Mouse (Mus musculus) embryonic facial prominence, embryonic 12.5 days (tissue): ENCODE data around the gene Jarid2. TPM values are rescaled to one million over a fixed set of nuclear protein-coding genes. Genes with fewer than 3 reads are reported as not detected.

Experiments
- ATAC-seq: fragments of 200-750 bp; cut with Nextera tagmentation; 2 replicates; pipeline ENCODE4 v1.8.0; 2017; ENCODE audit not compliant: insufficient number of reproducible peaks, insufficient read depth, low FRiP score, low TSS enrichment
- H3K27ac ChIP-seq: fragments of 300-500 bp; sonication (generic); 2 replicates; pipeline ENCODE4 v1.5.1; 2016; ENCODE audit warnings: mild to moderate bottlenecking
- H3K27me3 ChIP-seq: fragments of 300-500 bp; sonication (generic); 2 replicates; pipeline ENCODE4 v1.6.1; 2016; ENCODE audit warnings: mild to moderate bottlenecking, moderate library complexity
- H3K36me3 ChIP-seq: fragments of 300-500 bp; sonication (generic); 2 replicates; pipeline ENCODE4 v1.6.1; 2016; ENCODE audit warnings: mild to moderate bottlenecking
- H3K4me1 ChIP-seq: fragments of 300-500 bp; sonication (generic); 2 replicates; pipeline ENCODE4 v1.6.1; 2016
- H3K4me2 ChIP-seq: fragments of 300-500 bp; sonication (generic); replicated peaks from 2 replicates; pipeline ENCODE4 v1.6.1; 2016; ENCODE audit warnings: mild to moderate bottlenecking, moderate library complexity
- H3K4me3 ChIP-seq: fragments of 300-500 bp; sonication (generic); 2 replicates; pipeline ENCODE4 v1.5.1; 2016; ENCODE audit warnings: mild to moderate bottlenecking
- H3K9ac ChIP-seq: fragments of 300-500 bp; sonication (generic); 2 replicates; pipeline ENCODE4 v1.6.1; 2016; ENCODE audit warnings: mild to moderate bottlenecking, moderate library complexity
- H3K9me3 ChIP-seq: fragments of 300-500 bp; sonication (generic); 2 replicates; pipeline ENCODE4 v1.6.1; 2016; ENCODE audit warnings: mild to moderate bottlenecking, moderate library complexity
- WGBS: fragments of 180-500 bp; shearing (Covaris S2); methylation state at CpG from one replicate; pipeline ENCODE4 v1.1.7; 2016; 5-methylcytosine and 5-hydroxymethylcytosine counted together
- polyA plus RNA-seq: library from polyadenylated mRNA; unstranded; fragments of >200 nt; fragmentation: Nextera tagmentation; extraction: Ambion mirVana; gene quantifications from 2 replicates; pipeline ENCODE4 v1.2.1, GENCODE M21; 2016

Jarid2 gene
- polyA plus RNA-seq, 1 experiment from 2014 or later = 54.0 TPM

DNA sequence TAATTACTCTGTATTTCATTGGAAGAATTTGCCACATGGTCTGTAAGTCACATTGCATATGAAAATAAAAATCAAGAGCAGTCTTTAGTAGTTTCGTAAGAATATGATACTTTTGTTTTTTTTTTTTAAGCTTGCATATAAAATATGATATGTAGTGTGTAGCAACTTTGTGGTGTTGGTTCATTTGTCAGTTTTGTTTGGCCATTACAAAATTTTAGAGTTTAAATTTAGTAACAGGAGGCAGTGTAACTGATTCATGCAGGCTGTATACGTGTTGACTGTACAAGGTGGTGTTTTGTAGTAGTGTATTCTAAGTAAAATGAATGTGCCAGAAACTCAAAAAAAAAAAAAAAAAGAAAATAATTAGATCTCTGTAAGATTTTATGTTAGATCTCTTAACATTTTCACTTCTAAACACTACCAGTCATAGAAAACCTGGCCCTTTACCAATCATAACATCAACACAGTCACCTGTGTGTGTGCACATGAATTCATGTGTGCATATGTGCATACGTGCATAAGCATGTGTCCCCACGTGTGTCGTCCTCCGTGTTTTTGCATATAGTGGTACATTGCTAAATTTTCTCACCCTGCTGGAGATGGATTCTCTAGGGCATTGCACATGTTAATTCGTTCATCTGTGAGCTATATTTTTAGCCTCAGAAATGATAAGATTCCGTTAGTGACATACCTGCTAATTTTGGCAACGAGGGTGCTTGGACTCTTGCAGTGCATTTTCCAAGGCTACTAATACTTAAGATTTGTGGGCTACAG, 59.3 kb downstream of the Jarid2 start:
- Histone ChIP-seq H3K36me3 (no peaks in the 10 kb centered on the region), H3K4me1 (peaks cover 39% of the 10 kb centered on the region), H3K9me3 (no peaks in the 10 kb centered on the region), H3K9ac (no peak overlapping the region), H3K27me3 (no peaks in the 10 kb centered on the region), H3K27ac (no peak overlapping the region), H3K4me2 (no peak overlapping the region), H3K4me3 (no peak overlapping the region)
- no peak for ATAC-seq
- 80% methylated on average over 9 of the region's 9 CpGs for WGBS

DNA sequence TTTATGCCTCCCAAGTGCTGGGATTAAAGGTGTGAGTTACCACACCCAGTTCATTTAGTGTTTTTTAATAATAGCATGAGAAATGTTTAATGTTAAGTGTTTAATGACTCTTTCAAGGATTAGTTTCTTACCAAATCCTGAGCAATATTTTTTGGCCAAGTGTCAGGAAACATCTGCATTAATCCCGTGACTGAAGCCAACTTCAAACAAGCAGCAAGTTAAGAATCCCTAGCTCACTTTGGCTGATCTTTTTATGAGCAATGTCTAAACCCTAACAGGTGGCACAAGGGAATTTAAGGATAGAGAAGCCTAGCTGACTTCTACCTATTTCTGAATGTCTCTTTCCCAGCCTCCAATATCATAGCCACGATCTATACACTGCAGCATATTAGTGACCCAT, 60.7 kb downstream of the Jarid2 start:
- H3K36me3 ChIP-seq = no peaks in the 10 kb centered on the region
- no peaks in the 10 kb centered on the region for H3K27me3 ChIP-seq
- ATAC-seq = no peak
- no peak overlapping the region for H3K4me2 ChIP-seq
- no peak overlapping the region for H3K9ac ChIP-seq
- H3K4me1 ChIP-seq = peaks cover 48% of the 10 kb centered on the region
- H3K9me3 ChIP-seq = no peaks in the 10 kb centered on the region
- no peak overlapping the region for H3K4me3 ChIP-seq
- 71% methylated on average over 2 of the region's 2 CpGs for WGBS
- H3K27ac ChIP-seq = no peak overlapping the region

DNA sequence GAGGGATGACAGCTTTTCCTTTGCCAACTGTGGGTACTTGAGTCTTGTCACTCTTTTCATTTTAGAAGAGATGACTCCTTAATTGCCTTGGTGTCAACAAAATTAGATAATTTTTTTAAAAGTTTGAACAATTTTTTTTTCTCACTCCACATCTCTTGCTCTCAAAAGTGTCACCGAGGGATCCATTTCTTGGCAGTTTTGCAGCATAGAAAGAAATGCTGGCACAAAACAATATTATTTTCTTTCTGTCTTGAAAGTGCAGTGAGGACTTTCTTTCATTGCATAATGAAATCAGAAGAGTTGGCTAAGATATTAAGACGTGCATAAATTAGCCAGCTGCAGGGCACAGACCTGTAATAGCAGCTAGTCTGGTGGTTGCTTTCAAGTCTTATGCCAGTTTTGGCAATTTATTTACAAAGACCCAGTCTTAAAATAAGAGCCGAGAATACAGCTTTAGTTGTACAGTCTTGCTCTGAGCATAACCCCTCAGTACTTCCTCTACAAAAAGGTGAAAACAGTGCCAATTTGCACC, 63.2 kb downstream of the Jarid2 start:
- Histone ChIP-seq H3K4me1 (peaks cover 52% of the 10 kb centered on the region), H3K9me3 (no peaks in the 10 kb centered on the region), H3K9ac (no peak overlapping the region), H3K27me3 (no peaks in the 10 kb centered on the region), H3K36me3 (no peaks in the 10 kb centered on the region), H3K27ac (no peak overlapping the region), H3K4me3 (no peak overlapping the region), H3K4me2 (no peak overlapping the region)
- ATAC-seq = no peak
- 67% methylated on average over 3 of the region's 3 CpGs for WGBS

DNA sequence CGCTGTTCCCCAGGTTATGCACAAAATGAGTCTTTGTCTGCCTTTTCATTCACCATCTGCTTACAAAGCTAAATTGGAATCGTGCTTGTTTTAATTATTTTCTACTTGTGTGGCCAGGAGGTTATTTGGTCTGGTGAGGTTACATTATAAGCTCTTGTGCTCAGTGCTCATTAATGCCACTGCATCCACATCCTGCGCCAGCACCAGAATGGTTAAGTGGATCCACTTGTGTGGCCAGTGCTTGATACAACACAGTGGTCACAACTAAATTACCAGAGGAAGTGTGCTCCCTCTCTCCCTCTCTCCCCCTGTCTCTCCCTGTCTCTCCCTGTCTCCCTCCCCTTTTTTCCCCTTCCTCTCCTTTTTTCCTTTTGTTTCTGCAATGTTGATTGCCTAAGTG, 66.6 kb downstream of the Jarid2 start:
- no peak overlapping the region for H3K9ac ChIP-seq
- ATAC-seq = no peak
- peaks cover 46% of the 10 kb centered on the region for H3K4me1 ChIP-seq
- no peaks in the 10 kb centered on the region for H3K36me3 ChIP-seq
- 19% methylated on average over 3 of the region's 3 CpGs for WGBS
- H3K9me3 ChIP-seq = no peaks in the 10 kb centered on the region
- no peak overlapping the region for H3K4me2 ChIP-seq
- no peak overlapping the region for H3K27ac ChIP-seq
- no peak overlapping the region for H3K4me3 ChIP-seq
- H3K27me3 ChIP-seq = no peaks in the 10 kb centered on the region

DNA sequence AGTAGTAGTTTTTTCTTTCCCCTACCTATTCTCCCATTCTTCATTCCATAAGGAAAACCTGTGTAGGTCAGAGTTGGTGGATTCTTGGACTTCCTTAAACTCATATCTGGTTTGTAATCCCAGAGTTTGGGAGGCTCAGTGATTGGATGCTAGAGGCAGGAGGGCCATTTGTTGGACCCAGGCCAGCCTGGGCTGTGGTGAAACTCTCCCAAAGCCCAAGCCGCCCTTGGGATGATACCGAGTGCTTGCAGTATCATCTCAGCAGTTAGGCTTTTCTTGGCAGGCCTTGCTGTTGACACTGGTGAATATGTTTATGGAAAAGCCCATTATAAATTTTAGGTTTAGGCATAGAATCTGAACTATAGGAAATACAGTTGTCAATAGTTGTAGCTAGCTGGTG, 67.5 kb downstream of the Jarid2 start:
- H3K27ac ChIP-seq = no peak overlapping the region
- no peak overlapping the region for H3K4me3 ChIP-seq
- ATAC-seq = no peak
- H3K9ac ChIP-seq = no peak overlapping the region
- no peak overlapping the region for H3K4me2 ChIP-seq
- WGBS = 71% methylated on average over 2 of the region's 2 CpGs
- no peaks in the 10 kb centered on the region for H3K27me3 ChIP-seq
- H3K4me1 ChIP-seq = peaks cover 41% of the 10 kb centered on the region
- no peaks in the 10 kb centered on the region for H3K36me3 ChIP-seq
- H3K9me3 ChIP-seq = no peaks in the 10 kb centered on the region

DNA sequence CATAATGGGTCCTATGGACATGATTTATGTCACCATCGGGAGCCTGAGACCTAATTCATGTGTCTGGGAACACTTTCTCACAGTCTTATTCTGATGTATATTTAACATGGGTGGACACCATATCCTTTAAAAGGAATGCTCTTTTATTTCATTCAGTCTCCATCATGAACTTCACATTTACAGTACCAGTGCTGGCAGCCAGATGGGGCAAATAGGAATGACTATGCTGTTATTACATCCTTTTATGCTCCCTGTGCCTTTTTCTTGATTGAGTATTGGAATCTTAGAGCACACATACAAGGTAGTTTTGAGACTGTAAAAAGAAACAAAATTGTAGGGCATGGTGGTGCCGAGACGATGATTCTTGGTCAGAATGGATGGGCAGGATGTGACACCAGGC, 69.0 kb downstream of the Jarid2 start:
- no peak overlapping the region for H3K9ac ChIP-seq
- H3K27me3 ChIP-seq = no peaks in the 10 kb centered on the region
- 85% methylated on average over 3 of the region's 3 CpGs for WGBS
- no peak overlapping the region for H3K27ac ChIP-seq
- peaks cover 35% of the 10 kb centered on the region for H3K4me1 ChIP-seq
- H3K4me3 ChIP-seq = no peak overlapping the region
- no peaks in the 10 kb centered on the region for H3K36me3 ChIP-seq
- no peaks in the 10 kb centered on the region for H3K9me3 ChIP-seq
- no peak for ATAC-seq
- H3K4me2 ChIP-seq = no peak overlapping the region

DNA sequence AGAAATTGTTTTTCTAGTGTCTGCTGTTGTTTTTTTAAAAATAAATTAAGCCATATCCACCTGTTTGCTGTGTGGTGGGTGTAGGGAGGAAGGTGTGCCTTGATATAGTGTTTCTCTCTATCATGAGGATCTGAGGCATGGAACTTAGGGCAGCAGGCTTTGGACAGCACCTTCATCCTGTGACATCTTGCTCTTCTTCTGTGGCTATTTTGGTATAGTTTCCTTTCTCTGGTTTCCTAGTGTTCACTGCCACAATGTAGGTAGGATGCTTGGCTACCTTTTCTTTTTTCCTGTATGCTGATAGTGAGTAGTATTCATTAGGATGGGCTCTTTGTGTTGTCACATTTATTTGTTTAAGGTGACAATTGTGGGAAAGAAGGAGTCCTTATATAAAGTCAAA, 69.9 kb downstream of the Jarid2 start:
- ATAC-seq = no peak
- Histone ChIP-seq H3K27me3 (no peaks in the 10 kb centered on the region), H3K9ac (no peak overlapping the region), H3K9me3 (no peaks in the 10 kb centered on the region), H3K27ac (no peak overlapping the region), H3K36me3 (no peaks in the 10 kb centered on the region), H3K4me2 (no peak overlapping the region), H3K4me3 (no peak overlapping the region), H3K4me1 (peaks cover 27% of the 10 kb centered on the region)

DNA sequence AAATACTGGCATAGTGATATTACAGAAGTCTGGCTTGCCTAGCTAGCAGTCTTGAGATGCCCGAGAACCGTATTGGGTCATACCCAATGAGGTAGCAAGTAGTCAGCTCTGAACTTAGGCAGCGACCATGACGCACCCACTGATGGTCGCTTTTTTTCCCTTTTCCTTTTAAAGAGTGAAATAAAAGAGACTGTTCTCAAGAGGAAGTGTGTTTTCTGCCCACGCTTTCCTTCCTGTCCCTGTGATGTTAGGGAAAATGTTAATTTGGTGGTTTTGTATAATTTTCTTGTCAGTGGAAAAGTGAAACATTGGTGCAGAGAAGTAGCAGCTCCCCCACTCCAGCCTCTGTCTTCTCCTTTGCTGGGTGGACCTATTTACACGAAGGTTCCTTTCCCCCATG, 70.8 kb downstream of the Jarid2 start:
- Histone ChIP-seq H3K27ac (no peak overlapping the region), H3K27me3 (no peaks in the 10 kb centered on the region), H3K4me3 (no peak overlapping the region), H3K9ac (no peak overlapping the region), H3K4me2 (no peak overlapping the region), H3K36me3 (no peaks in the 10 kb centered on the region), H3K9me3 (no peaks in the 10 kb centered on the region), H3K4me1 (peaks cover 20% of the 10 kb centered on the region)
- ATAC-seq = no peak
- 73% methylated on average over 7 of the region's 7 CpGs for WGBS

DNA sequence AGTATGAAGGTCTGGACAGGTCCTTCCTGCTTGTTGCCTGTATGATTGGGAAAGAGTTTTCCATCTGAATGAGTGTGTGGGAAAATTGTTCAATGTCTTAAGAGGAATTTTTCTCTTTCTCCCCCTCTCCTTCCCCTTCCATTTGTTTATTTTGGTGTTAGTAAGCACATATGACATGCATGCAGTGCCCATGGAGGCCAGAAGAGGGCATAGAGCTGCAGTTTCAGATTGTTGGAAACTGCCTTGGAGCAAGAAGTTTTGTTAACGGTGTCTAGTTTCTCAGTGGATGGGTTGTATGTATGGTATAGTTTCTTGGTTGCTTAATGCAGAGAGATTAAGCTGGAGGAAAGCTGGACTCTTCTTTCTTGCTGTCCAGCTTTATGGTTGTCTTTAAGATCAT, 75.6 kb downstream of the Jarid2 start:
- Histone ChIP-seq H3K4me3 (no peak overlapping the region), H3K4me1 (peaks cover 18% of the 10 kb centered on the region; the same call in 1 of the 2 replicates), H3K27ac (no peak overlapping the region), H3K9ac (no peak overlapping the region), H3K9me3 (no peaks in the 10 kb centered on the region), H3K27me3 (no peaks in the 10 kb centered on the region), H3K36me3 (no peaks in the 10 kb centered on the region), H3K4me2 (no peak overlapping the region)
- ATAC-seq = no peak
- WGBS = 37% methylated on average over 1 of the region's 1 CpGs

DNA sequence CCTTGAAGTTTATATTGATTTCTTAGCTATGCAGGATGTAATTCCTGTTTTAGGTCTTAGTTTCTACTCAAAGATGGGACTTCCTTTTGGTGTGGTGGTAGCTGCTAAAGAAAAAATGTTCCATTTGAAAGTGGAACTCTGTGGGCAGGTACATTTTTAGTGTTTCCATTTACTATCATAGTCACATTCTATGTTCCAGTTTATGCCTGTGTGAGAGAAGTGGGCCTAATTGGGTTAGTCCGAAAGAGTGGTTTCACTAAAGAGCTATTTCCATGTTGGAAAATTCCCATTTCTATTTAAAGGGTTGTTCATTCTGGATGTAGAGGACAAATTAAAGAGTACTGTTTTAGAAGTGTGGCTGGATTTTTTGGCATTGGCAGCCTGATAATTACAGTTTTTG, 79.0 kb downstream of the Jarid2 start:
- no peak overlapping the region for H3K27ac ChIP-seq
- ATAC-seq = no peak
- 83% methylated on average over 1 of the region's 1 CpGs for WGBS
- H3K9ac ChIP-seq = no peak overlapping the region
- peaks cover 13% of the 10 kb centered on the region; the same call in 1 of the 2 replicates for H3K4me1 ChIP-seq
- no peaks in the 10 kb centered on the region for H3K9me3 ChIP-seq
- H3K4me3 ChIP-seq = no peak overlapping the region
- no peak overlapping the region for H3K4me2 ChIP-seq
- no peaks in the 10 kb centered on the region for H3K36me3 ChIP-seq
- no peaks in the 10 kb centered on the region for H3K27me3 ChIP-seq

DNA sequence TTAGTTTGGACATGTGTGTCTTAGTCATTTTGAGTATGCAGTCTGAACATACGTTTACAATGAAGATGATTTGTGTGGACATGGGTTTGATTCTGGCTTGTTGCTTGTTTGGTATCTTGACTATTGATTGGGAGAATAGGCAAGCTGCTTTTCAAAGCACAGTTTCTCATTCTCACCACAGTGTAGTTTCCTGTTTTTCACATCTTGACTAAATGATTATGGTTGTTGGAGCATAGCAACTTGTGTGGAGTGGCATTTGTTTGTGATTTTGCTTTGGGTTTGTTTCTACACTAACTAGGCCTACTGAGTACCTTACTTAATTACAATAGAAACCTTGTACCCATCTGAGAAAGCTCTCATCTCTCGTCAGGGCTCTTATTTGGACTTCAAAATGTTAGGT, 81.7 kb downstream of the Jarid2 start:
- Histone ChIP-seq H3K9ac (no peak overlapping the region), H3K4me3 (no peak overlapping the region), H3K4me1 (peaks cover 12% of the 10 kb centered on the region), H3K27ac (no peak overlapping the region), H3K9me3 (no peaks in the 10 kb centered on the region), H3K36me3 (no peaks in the 10 kb centered on the region), H3K27me3 (no peaks in the 10 kb centered on the region), H3K4me2 (no peak overlapping the region)
- ATAC-seq = no peak
- 69% methylated on average over 2 of the region's 2 CpGs for WGBS

DNA sequence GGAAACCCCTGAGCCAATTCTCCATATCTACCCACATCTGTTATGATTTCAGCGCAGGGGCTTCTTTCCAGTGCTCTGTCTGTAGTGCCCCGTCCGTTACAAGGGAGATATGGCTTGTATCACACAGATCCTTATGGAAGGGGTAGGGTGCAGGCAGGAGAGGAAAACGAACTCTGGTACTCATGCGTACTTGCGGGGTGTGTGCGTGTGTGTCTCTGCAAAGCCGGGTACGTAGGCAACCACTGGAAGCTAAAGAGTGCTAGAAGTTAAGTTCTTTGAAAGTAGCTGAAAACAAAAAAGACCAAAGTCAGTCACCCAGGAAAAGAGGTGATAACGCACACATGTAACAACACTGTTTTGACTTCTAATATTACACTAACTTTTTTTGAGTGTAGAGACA, 82.3 kb downstream of the Jarid2 start:
- 84% methylated on average over 10 of the region's 10 CpGs for WGBS
- Histone ChIP-seq H3K27me3 (no peaks in the 10 kb centered on the region), H3K36me3 (no peaks in the 10 kb centered on the region), H3K9me3 (no peaks in the 10 kb centered on the region), H3K9ac (no peak overlapping the region), H3K4me3 (no peak overlapping the region), H3K4me2 (no peak overlapping the region), H3K4me1 (peaks cover 10% of the 10 kb centered on the region), H3K27ac (no peak overlapping the region)
- no peak for ATAC-seq
